Mouse (Mus musculus) embryonic facial prominence, embryonic 15.5 days (tissue): ENCODE measurements around the gene Gm21985. TPM values are rescaled to one million over a fixed set of nuclear protein-coding genes. Genes with fewer than 3 reads are reported as not detected.

Experiments used
- ATAC-seq: fragments of 200-750 bp; cut with Nextera tagmentation; 2 replicates; pipeline ENCODE4 v1.8.0; 2017; ENCODE audit warnings: low read depth, moderate TSS enrichment; ENCODE audit not compliant: insufficient number of reproducible peaks, low FRiP score, low TSS enrichment
- H3K27ac ChIP-seq: fragments of 300-500 bp; sonication (generic); replicated peaks from 2 replicates; pipeline ENCODE4 v1.5.1; 2015; ENCODE audit warnings: mild to moderate bottlenecking, inconsistent platforms
- H3K27me3 ChIP-seq: fragments of 300-500 bp; sonication (generic); 2 replicates; pipeline ENCODE4 v1.6.1; 2015; ENCODE audit warnings: inconsistent platforms
- H3K36me3 ChIP-seq: fragments of 300-500 bp; sonication (generic); 2 replicates; pipeline ENCODE4 v1.6.1; 2015; ENCODE audit warnings: mild to moderate bottlenecking, inconsistent platforms
- H3K4me1 ChIP-seq: fragments of 300-500 bp; sonication (generic); 2 replicates; pipeline ENCODE4 v1.6.1; 2015; ENCODE audit warnings: inconsistent platforms
- H3K4me2 ChIP-seq: fragments of 300-500 bp; sonication (generic); replicated peaks from 2 replicates; pipeline ENCODE4 v1.6.1; 2015; ENCODE audit warnings: mild to moderate bottlenecking, inconsistent platforms
- H3K4me3 ChIP-seq: fragments of 300-500 bp; sonication (generic); replicated peaks from 2 replicates; pipeline ENCODE4 v1.5.1; 2015; ENCODE audit warnings: mild to moderate bottlenecking, inconsistent platforms
- H3K9ac ChIP-seq: fragments of 300-500 bp; sonication (generic); 2 replicates; pipeline ENCODE4 v1.6.1; 2015; ENCODE audit warnings: inconsistent platforms
- H3K9me3 ChIP-seq: fragments of 300-500 bp; sonication (generic); replicated peaks from 2 replicates; pipeline ENCODE4 v1.6.1; 2016; ENCODE audit warnings: inconsistent platforms
- WGBS: fragments of 180-500 bp; shearing (Covaris S2); methylation state at CpG from one replicate; pipeline ENCODE4 v1.1.7; 2015; 5-methylcytosine and 5-hydroxymethylcytosine counted together
- polyA plus RNA-seq: library from polyadenylated mRNA; unstranded; fragments of >200 nt; fragmentation: Nextera tagmentation; extraction: Ambion mirVana; gene quantifications from 2 replicates; pipeline ENCODE4 v1.2.1, GENCODE M21; 2015

Gm21985 gene
- polyA plus RNA-seq, 1 experiment from 2014 or later = not detected

DNA sequence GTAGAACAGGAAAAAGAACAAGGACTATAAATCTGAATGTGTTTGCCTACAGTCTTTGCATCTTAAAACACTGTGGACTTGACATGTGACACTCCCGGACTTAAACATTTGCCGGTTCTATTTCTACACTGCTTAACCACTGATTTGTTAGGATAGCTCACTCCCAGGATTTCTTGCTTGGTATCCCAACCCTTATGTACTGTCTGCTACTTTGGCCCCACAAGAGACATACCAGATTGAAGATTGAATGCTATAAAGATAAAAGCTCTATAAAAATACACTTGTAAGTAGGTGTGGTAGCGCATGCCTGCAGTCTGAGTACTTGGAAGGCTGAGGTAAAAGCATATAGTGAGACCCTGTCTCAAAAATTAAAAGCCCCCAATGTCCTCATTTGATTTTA lies 23.4 kb downstream of the Gm21985 start:
- Histone ChIP-seq H3K4me2 (no peak overlapping the region), H3K36me3 (0 out of 2 replicates have a peak, but pooled peaks cover 3% of the 10 kb centered on the region), H3K9ac (no peak overlapping the region), H3K9me3 (no peaks in the 10 kb centered on the region), H3K4me1 (peaks cover 4% of the 10 kb centered on the region), H3K27me3 (no peaks in the 10 kb centered on the region), H3K27ac (no peak overlapping the region), H3K4me3 (no peak overlapping the region)
- WGBS = 79% methylated on average over 3 of the region's 3 CpGs
- ATAC-seq = no peak

DNA sequence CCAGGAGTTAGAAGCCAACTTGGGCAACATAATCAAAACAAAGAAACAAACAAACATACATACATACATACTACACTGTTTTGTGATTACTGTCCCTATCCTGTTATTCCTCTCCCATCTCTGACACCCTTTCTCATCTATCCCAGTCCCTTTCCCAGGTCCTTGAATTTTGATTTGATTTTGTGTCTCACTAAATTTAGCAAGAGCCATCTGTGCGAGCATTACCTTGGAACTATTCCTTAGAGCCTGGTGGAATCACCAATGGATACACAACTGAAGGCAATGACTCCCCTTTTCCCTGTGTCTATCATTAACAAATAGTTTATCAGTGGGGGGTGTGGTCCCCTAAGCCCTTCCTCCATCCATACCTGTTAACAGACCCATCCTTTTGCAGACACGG lies 26.7 kb downstream of the Gm21985 start:
- no peak for ATAC-seq
- Histone ChIP-seq H3K9ac (no peak overlapping the region), H3K36me3 (0 out of 2 replicates have a peak, but pooled peaks cover 6% of the 10 kb centered on the region), H3K9me3 (no peaks in the 10 kb centered on the region), H3K4me2 (no peak overlapping the region), H3K27me3 (no peaks in the 10 kb centered on the region), H3K4me1 (no peaks in the 10 kb centered on the region), H3K4me3 (no peak overlapping the region), H3K27ac (no peak overlapping the region)
- WGBS = 81% methylated on average over 2 of the region's 2 CpGs

DNA sequence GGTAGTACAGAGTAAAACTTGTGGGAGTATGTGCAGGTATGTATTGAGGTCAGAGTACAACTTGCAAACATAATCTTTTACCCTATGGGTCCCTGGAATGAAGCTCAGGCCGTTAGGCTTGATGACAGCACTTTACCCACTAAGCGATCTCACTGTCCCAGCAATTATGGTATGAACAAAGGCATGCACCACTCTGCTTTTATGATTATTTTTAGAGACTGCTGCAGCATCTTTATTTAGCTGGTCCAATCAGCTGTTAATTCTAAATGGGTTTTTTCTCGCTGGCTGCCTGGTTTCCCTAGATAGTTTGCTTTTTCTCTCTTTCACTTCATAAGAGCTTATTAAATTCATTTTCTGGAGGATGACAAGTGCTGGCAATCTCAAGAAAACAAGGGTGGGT lies 30.1 kb downstream of the Gm21985 start:
- no peaks in the 10 kb centered on the region for H3K9me3 ChIP-seq
- H3K4me3 ChIP-seq = no peak overlapping the region
- H3K4me2 ChIP-seq = no peak overlapping the region
- no peak overlapping the region for H3K9ac ChIP-seq
- 65% methylated on average over 3 of the region's 3 CpGs for WGBS
- 0 out of 2 replicates have a peak, but pooled peaks cover 6% of the 10 kb centered on the region for H3K36me3 ChIP-seq
- H3K27me3 ChIP-seq = no peaks in the 10 kb centered on the region
- H3K4me1 ChIP-seq = no peaks in the 10 kb centered on the region
- no peak overlapping the region for H3K27ac ChIP-seq
- no peak for ATAC-seq

DNA sequence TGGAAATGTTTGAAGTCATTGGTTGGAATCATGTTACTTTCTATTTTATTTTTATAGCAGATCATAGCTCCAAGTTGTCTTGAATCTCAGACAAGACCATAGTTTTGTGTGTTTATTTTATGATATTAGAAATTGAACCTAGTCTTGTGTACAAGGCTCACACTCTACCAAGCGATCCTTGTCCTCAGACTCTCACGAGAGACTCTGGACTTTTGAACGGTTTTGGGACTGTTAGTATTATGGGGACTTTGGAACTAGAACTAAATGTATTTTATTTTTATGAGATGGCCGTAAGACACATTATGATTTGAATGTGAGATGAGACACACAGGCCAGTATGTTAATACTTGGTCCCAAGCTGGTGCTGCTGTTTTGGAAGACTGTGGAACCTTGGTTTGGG lies 32.1 kb downstream of the Gm21985 start:
- Histone ChIP-seq H3K9ac (no peak overlapping the region), H3K4me3 (no peak overlapping the region), H3K4me1 (no peaks in the 10 kb centered on the region), H3K36me3 (0 out of 2 replicates have a peak, but pooled peaks cover 6% of the 10 kb centered on the region), H3K27me3 (no peaks in the 10 kb centered on the region), H3K4me2 (no peak overlapping the region), H3K9me3 (no peaks in the 10 kb centered on the region), H3K27ac (no peak overlapping the region)
- 88% methylated on average over 4 of the region's 4 CpGs for WGBS
- no peak for ATAC-seq

DNA sequence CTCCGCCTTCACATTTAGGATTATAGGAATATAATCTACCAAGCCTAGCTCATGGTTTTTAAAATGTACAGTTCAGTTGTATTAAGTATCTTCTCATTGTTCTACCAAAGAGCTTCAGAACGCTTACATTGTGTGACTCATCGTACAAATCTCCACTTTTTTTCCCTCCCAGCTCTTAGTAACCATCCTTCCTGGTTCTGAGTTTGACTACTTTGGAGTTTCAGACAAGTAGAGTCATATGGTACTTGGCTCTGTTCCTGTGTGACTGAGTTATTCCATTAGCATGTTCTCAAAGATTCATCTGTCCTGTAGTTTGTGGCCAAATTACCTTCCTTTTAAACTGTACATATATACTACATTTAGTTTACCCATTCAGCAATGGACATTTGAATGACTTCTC lies 42.6 kb downstream of the Gm21985 start:
- 82% methylated on average over 3 of the region's 3 CpGs for WGBS

DNA sequence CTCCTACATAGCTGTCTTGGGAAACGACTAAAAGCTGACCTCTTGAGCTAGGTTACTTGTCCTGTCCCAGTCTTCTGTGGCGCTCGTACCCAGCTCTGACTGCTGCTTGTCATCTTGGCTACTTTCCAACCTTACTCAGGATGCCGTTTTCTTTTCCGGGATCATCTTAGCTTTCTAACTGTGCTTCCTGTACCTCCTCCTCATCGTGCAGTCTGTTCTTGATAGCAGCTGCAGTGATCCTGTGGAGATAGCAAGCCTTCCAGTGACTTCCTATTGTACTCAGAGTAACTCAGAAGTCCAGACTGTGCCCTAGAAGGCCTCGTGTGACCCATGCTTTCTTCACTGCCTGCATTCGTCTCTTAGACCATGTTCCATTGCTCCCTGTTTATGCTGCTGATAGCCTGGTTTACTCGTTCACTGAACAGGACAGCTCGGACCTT lies 43.1 kb downstream of the Gm21985 start:
- Histone ChIP-seq H3K9me3 (no peaks in the 10 kb centered on the region), H3K4me3 (no peak overlapping the region), H3K9ac (no peak overlapping the region), H3K27me3 (no peaks in the 10 kb centered on the region), H3K27ac (no peak overlapping the region), H3K4me2 (no peak overlapping the region), H3K4me1 (no peaks in the 10 kb centered on the region), H3K36me3 (no peaks in the 10 kb centered on the region)
- 65% methylated on average over 10 of the region's 10 CpGs for WGBS
- ATAC-seq = no peak

More for the DNA sequence above, 42.6 kb downstream of the Gm21985 start:
- Histone ChIP-seq H3K27me3 (no peaks in the 10 kb centered on the region), H3K9me3 (no peaks in the 10 kb centered on the region), H3K27ac (no peak overlapping the region), H3K4me2 (no peak overlapping the region), H3K4me1 (no peaks in the 10 kb centered on the region), H3K4me3 (no peak overlapping the region), H3K9ac (no peak overlapping the region), H3K36me3 (no peaks in the 10 kb centered on the region)
- ATAC-seq = no peak

DNA sequence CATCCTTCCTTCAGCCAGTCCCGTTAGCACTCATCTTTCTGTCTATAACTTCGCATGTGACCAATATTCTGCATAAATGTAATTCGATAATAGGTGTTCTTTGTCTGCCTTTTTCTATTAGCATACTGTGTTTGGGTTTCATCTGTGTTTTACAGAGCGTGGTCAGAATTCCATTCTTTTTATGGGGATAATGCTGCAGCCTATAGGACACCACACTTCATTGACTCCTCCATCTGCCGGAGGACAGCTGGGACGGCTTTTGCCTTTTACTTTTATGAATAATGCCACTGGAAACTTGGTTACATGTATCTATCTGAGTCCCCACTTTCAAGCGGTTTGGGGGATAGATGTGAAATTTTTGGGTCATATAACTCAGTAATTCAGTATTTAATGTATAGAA lies 49.5 kb downstream of the Gm21985 start:
- no peaks in the 10 kb centered on the region for H3K27me3 ChIP-seq
- no peak for ATAC-seq
- no peaks in the 10 kb centered on the region for H3K4me1 ChIP-seq
- H3K36me3 ChIP-seq = no peaks in the 10 kb centered on the region
- no peak overlapping the region for H3K27ac ChIP-seq
- H3K9ac ChIP-seq = no peak overlapping the region
- WGBS = 75% methylated on average over 7 of the region's 7 CpGs
- no peaks in the 10 kb centered on the region for H3K9me3 ChIP-seq
- no peak overlapping the region for H3K4me2 ChIP-seq
- no peak overlapping the region for H3K4me3 ChIP-seq

DNA sequence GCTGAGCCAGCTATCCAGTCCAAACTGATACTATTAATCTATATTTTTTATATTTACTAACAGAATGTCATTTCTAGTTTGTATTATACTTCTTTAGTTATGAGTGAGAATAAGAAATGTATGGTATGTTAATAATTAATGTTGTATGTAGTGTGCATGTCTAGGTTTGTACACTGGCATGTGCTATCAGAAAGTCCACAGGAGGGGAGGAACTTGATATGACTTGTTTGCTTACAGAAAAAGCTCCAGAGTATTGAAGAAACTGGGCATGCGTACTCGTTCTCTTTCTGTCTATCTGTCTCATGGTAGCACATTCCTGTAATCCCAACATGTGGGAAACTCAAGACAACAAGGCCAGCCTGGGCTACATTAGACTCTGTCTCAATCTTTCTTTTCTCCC lies 52.1 kb downstream of the Gm21985 start:
- WGBS = 67% methylated on average over 2 of the region's 2 CpGs
- no peaks in the 10 kb centered on the region for H3K9me3 ChIP-seq
- no peaks in the 10 kb centered on the region for H3K36me3 ChIP-seq
- H3K4me2 ChIP-seq = no peak overlapping the region
- ATAC-seq = no peak
- H3K4me1 ChIP-seq = no peaks in the 10 kb centered on the region
- no peak overlapping the region for H3K4me3 ChIP-seq
- no peak overlapping the region for H3K27ac ChIP-seq
- H3K27me3 ChIP-seq = no peaks in the 10 kb centered on the region
- H3K9ac ChIP-seq = no peak overlapping the region

DNA sequence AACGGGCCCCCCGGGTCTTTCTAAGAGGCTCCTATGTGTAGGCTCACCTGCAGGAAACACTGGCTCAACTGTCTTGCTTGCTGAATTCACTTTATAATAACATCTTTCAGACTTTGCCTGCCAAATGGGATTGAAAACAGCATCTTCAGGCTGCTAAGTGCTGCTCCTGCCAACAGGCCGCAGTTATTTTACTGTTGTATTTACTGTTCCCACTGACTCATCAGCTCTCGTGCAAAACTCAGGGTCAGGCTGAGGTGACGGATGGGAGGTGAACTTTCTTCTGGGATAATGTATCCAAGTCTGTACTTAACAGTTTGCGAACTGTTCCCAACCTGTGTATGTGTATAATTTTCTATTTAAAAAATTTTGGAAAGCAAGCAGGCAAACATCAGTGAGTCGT lies 52.8 kb downstream of the Gm21985 start:
- Histone ChIP-seq H3K4me3 (no peak overlapping the region), H3K36me3 (no peaks in the 10 kb centered on the region), H3K4me1 (no peaks in the 10 kb centered on the region), H3K27ac (no peak overlapping the region), H3K9me3 (no peaks in the 10 kb centered on the region), H3K9ac (no peak overlapping the region), H3K4me2 (no peak overlapping the region), H3K27me3 (no peaks in the 10 kb centered on the region)
- ATAC-seq = no peak
- 68% methylated on average over 7 of the region's 7 CpGs for WGBS

DNA sequence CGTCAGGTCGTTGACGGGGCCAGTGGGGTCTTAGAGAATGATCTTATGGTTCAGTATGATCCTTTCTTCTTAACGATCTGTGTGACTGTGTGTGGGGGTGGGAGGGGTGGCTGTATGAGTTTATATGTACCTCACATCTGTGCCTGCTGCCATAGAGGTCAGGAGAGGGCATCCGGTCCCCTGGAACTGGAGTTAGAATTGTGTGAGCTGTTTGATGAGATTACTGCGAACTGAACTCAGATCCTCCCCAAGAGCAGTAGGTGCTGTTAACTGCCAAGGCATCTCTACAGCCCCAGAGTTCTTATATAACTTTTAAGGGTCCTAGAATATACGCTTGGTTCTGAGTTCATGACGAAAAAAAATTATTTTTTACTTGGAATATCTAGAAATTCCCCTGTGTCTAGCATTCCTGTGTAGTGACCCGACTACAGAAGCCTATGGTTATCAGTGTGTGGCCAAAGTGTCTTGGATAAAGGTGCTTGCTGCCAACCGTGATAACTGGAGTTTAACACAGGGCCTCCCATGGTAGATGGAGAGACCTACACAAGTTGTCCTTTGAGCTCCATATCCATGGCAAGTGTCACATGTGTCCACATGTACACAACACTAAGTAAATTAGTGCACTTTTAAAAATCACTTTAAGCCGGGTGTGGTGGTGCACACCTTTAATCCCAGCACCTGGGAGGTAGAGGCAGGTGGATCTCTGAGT lies 62.1 kb downstream of the Gm21985 start:
- no peak for ATAC-seq
- H3K27ac ChIP-seq = no peak overlapping the region
- no peaks in the 10 kb centered on the region for H3K27me3 ChIP-seq
- WGBS = 84% methylated on average over 11 of the region's 11 CpGs
- no peak overlapping the region for H3K4me2 ChIP-seq
- H3K36me3 ChIP-seq = no peaks in the 10 kb centered on the region
- no peaks in the 10 kb centered on the region for H3K9me3 ChIP-seq
- H3K4me3 ChIP-seq = no peak overlapping the region
- H3K4me1 ChIP-seq = no peaks in the 10 kb centered on the region
- no peak overlapping the region for H3K9ac ChIP-seq

DNA sequence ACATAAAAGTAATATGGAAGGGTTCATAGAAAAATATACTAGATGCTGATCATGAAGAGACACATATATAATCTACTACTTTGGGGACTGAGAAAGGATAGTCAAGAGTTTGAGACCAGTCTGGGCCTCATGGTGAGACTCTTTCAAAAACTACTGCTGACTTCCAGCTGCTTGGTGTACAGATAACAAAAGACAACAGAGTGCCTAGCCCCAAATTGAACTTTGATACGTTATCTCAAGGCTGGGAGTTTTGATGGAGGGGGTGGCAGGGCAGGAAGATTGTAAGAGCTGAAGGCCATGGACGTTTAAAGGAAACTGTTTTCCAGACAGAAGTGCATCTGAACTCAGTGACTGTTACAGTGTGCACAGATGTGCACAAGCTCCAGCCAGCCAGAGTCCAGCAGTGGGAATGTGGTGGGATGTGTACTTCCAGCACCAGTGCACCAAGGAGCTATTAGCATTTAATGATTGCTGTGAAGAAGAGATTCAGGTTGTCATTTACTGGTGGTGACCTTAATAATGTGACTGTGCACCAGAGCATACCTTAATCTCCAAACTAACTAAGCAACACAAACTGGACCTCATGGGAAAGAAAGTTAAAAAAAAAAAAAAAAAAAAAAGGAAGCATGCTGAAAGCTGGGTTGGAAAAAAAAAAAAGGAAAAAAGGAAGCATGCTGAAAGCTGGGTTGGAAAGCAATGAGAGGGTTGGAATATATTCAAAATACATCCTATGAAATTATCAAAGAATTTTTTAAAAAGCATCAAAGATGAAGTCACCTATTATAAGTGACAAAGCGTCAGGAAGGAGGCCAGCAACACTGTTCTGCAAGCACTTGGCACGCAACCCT lies 66.2 kb downstream of the Gm21985 start:
- Histone ChIP-seq H3K36me3 (peaks cover 14% of the 10 kb centered on the region), H3K4me1 (no peaks in the 10 kb centered on the region), H3K27ac (no peak overlapping the region), H3K4me2 (no peak overlapping the region), H3K27me3 (no peaks in the 10 kb centered on the region), H3K9ac (no peak overlapping the region), H3K9me3 (no peaks in the 10 kb centered on the region), H3K4me3 (no peak overlapping the region)
- WGBS = 77% methylated on average over 4 of the region's 4 CpGs
- no peak for ATAC-seq
